Mouse (Mus musculus) heart, postnatal 10 days (tissue): ENCODE results near the gene Cnot6. TPM values are rescaled to one million over a fixed set of nuclear protein-coding genes. Genes with fewer than 3 reads are reported as not detected.

ENCODE experiments used
- DNase-seq, 2 experiments: peaks; one replicate each; pipeline ENCODE4 v3.0.0; 2021
- intact Hi-C: fragments of 180-260 bp; cut with DNase I; formaldehyde crosslinking; loops from one replicate; pipeline ENCODE4 v1.15.1; 2025
- total RNA-seq, 2 experiments: library from RNA; stranded (reverse); gene quantifications; 2 replicates each; pipeline ENCODE4 v1.2.3; 2021

Gene Cnot6
- 10 to 100 TPM; 49.2 to 56.2 TPM for total RNA-seq

DNA sequence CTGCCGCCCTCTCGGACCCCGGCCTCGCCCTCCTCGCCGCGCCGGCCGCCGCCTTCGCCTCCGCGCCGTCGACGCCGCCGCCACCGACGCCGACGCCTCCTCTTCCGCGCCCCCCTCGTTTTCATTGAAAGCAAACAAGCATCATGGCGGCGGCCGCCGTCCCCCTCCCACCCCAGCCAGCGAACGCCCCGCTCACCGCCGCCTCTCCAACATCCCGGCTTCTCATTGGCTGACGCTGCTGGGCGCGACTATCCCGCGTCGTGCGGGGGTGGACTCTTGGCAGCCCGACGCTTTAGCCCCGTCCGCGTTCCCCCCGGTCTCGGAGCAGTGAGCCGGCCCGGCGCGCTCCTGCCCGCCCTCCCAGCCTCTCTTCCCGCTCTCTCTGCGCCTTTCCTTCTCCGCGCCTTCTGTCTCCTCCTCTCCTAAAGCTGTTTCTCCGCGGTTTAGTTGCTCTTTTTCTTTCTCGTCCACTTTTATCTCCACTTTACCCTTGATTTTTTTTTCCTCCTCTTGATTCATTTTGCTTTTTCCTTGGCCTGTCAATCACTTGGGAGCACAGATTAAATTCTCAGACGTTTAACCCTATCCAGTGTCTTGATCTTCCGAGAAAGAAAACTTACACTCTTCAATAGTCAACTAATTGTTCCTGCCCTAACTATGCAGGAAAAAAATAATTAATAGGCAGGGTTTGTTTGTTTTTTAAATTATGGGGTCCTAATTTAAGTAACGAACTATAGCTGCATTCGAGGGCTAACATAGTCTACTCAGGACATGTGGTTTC is at the start of gene Cnot6:
Cnot6 (minus strand) TSS at position 169 of the 781 bp plus-strand sequence.
- peak; percentile 99 for DNase-seq
- intact Hi-C loops: loop anchor here (5.0 kb wide), 1 partner anchor 55 kb away; no protein-coding TSS in a partner anchor

DNA sequence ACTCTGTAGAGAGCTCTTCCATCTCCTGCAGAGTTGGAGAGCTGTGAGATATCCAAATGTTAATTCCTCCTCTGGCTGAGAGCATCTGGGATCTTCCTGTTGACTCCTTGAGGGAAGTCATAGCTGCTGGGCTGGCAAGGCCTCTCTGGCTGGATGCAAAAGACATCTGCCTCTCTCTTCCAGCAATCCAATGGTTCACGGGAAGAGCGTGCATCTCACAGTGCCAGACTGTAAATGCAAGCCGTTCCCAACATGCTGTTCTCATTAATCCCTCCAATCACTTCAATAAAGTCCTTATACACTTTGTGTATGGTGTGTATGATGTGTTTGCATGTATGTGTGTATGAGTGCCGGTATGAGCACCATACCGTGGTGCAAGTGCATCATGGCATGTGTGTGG is 48.6 kb upstream of the Cnot6 start:
- no peak for DNase-seq
- intact Hi-C loops: no loop called here

DNA sequence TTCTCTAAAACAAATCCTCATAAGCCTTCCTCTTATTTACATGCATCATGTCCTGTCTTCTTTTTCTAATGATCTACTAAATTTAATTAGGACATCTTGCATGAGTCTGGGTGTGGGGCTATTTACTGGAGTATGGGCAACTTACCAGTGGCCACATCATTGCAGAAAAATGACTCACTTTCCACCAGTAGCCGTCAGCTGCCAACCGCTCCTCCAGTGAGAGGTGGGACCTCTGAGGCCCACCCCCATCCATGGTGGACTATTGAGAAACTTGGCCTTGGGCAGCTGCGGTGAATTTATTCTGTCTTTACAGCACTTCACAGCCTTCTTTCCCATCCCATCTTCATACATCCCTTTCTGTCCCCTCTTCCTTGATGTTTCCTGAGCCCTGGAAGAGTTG is 45.6 kb upstream of the Cnot6 start:
- no peak for DNase-seq
- intact Hi-C loops: no loop called here

DNA sequence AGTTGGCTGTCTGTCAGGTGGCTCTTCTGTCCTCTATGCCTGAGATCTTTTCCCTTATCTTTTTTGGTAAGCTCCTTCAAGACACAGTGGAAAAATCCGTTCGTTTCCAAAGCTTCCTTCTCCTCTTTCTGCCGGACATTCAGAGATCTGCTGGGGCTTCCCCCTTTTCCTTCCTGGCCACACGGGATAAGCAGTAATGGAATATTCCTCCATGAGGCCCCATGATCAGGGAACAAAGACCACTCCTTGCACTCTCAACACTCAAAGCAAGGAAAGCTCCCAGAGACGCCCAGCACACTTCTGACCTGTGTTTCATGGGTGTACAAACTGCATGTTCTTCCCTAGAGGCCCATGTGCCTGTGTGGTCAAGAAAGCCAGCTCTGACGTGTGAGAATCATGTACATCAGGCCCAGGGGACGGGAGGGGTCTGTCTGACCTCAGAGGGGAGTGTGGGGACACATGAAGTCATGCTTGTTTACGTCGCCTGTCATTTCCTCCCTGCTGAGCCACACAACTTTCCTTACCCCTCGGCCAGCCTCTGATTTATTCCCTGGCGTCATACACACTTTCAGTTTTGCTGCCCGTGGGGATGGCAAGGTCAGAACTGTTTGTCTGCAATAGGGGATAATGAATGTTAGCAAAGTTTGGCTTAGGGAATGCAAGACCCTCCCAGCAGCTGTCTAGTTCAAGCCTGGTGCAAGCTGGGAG is 42.6 kb upstream of the Cnot6 start:
- intact Hi-C loops: no loop called here
- peak; percentile 63 to 67 for DNase-seq

DNA sequence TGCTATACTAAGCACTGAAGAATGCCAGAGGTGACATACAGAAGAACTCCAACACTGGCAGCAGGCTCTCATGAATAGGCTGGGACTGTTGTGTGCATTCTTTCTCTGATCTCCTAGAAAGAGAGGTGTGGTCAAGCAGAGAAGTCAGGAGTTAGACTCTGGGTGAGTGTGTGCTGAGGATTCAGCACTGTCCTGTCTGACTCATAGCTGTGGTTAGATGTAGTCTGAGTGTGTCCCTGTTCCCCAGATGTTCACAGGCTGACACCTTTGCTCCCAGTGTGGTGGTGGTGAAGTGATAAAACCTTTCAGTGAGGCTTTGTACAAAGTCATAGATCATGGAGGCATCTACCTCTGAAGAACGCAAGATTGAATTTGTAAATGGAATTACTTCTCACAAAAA is 34.2 kb upstream of the Cnot6 start:
- intact Hi-C loops: no loop called here
- DNase-seq: no peak

DNA sequence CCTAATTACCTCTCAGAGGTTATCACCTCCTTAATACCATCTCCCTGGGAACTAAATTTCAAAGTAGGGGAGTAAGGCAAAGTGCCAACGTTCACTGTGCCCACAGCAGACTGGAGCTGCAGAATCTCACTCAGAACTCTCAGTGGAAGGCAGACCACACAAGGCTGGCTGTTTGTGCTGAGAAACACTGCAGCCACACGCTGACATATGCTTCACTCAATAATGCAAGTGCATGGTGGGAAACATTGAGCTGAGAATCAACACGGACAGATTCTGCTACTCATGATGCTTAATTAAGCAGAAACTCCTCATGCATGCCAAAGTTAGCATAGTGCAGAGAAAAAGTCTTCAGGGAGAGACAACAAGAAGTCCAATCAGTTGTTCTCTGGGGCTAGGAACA is 33.3 kb upstream of the Cnot6 start:
- intact Hi-C loops: no loop called here
- DNase-seq: no peak

DNA sequence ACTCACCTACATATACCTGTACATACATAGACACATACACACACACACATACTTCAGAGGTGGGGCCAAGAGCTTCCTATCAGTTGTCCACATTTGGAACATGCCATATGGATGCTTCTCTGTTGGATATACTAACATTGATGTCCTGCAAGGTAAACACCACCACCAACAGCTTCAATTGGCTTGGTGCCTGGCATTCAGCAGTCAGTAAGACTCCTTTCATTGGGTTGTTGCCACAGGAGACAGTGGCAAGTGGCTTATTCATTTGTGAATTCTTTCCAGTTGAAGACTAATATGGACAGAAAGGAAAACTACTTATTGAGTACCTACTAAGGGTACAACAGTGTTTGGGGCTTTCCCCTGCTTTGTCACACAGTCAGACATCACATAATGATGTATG is 32.5 kb upstream of the Cnot6 start:
- intact Hi-C loops: no loop called here
- DNase-seq: no peak

DNA sequence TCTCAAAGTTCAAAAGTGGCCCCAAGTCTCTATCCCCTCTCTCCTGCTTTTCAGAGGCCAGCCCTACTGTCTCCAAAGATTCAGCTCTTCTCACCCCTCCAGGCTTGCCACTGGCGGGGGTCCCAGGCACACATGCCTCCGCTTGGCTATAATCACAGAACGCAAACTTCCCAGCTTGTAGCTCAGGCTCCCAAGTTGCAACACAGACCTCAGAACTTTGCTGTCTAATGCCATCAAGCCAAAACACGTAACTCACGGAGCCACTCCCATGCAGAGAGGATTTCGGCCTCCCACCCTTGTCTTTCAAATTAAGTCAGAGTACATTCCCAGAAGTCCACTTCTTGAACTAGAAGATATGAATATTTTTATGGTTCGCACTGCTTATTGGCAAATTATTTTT is 31.1 kb upstream of the Cnot6 start:
- intact Hi-C loops: no loop called here
- DNase-seq: no peak

DNA sequence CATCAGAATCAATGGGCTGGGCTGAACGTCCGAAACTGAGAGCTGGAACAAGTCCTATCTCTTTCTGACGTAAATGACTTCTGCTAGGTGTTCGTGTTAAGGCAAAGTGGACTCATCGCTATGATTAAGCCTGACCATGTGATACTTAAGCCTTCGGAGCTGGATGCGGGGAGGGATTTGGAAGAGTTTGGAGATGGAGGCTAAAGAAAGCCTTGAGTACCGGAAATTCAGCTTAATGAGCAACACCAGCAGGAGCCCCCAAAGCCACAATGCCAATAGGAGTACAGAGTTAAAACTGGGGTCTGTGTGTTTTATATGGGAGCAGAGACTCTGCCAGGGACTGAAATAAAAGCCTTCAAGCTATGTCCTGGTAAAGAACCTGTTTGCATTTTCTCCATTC is 29.7 kb upstream of the Cnot6 start:
- intact Hi-C loops: no loop called here
- no peak for DNase-seq

DNA sequence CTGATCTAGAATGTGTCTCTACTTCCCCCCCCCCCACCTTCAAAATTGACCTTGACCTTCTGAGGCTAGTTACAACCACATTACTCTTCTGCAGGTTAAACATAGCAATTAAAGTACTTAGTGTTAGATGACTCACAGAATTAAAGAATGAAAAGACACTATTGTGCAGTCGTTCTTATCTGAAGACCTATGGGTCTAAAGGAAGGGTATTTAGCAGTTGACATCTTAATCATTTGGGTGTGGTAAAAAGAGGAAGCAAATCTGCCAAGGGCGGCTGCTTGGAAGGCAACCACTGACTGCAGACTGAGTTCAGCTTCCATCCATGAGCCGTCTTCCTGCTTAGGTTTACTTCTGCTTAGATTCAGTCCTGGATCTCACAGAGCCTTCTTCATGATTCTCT is 27.3 kb upstream of the Cnot6 start:
- DNase-seq: no peak
- intact Hi-C loops: no loop called here

DNA sequence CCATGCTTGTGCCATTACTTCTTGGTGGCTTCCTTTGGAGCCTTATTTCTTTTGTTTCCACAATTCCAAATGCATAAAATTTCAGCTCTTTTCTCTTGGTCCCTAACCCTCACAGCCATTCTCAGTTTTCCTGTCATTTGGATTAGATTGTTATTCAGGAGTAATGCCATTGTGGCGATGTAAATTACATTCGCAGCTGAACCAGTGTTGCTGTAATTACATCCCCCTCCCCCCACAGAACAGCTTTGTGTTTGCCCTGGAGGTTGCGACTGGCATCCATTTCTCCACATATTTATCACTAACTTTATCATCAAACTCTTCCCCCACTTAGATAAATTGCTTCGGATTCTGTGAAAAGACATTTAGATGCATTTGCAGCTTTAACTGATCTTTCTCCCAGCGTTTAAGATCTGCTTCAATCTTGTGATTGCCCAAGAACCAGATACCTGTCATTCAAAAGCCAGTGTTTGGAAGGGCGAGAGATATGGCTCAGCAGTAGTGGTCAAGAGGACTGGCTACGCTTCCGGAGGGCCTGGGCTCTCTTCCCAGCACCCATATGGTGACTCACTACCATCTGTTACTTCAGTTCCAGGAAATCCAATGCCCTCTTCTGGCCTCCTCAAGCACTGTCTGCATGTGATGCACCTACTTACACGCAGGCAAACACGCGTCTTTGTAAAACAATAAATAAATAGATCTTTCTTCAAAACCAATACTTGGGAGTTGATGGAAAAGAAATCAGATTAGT is 26.3 kb upstream of the Cnot6 start:
- no peak for DNase-seq

DNA sequence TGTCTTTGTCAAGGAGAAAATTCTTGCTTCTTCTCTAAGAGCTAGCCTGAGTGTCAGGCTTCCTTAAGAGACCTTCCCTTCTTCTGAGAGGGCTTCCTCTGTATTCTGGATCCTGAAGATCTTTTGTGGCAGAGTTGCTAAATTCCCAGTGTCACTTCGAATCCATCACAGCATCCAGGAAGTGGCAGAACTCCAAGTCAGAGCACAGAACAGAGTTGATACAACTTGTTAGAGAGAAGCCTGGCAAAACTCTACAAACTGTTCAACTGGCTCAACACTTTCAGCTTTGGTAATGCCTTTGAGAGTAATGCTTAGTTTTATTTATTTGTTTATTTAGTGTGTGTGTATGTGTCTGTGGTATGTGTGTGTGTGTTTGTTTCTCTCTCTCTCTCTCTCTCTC is 25.1 kb upstream of the Cnot6 start:
- intact Hi-C loops: no loop called here
- peak in 1 of 2 experiments; percentile 32 for DNase-seq

More for the DNA sequence above, 26.3 kb upstream of the Cnot6 start:
- intact Hi-C loops: no loop called here

DNA sequence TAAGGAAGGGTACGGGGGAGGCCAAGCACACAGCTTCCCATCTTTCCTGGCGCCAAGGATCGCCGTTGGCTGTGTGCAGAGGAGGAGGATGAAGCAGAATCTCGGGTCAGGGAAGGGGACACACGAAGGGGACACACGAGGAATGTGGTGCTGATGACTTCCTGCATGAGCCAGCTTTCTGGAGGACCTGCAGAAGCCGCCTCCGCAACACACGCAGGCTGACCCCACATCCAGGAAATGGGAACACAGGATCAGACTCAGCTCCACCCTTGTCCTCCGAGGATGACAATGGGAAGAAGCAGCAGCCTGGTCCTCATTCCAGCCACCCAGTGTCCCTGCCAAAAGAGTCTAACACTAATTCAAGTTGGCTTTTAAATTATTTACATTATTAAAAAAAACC is 22.2 kb upstream of the Cnot6 start:
- intact Hi-C loops: no loop called here

DNA sequence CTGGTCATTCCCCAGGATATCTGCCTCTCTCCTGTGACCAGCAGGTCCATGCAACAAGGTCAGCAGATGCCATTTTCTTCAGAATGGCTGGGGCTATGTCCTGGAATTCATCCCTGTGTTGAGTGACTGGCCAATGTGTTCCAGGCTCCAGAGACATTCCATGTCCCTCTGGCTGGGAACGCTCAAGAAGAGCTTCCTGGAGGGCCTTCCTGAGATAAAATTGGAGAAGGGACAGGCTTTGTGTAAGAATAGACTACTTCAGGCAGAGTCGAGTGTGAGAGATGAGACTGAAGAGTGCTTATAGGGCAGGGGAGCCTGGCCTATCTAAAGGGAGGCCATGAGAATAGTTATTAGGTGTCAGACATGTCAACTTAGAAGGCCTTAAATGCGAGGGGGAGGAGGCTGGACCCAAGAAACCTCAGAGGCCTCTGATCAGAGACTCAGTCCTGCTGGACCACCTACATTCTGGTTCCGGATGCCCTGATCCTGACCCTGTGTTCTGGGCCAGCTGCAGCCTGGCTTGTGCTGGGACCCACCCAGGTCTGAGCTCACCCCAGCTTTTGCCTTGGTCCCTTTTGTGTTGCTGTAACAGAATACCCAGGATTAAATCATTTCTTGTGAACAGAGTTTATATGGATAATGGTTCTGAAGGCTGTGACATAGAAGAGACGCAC is 17.9 kb upstream of the Cnot6 start:
- DNase-seq: peak; percentile 46 to 64
- intact Hi-C loops: no loop called here

More for the DNA sequence above, 22.2 kb upstream of the Cnot6 start:
- DNase-seq: peak in 1 of 2 experiments; percentile 21

DNA sequence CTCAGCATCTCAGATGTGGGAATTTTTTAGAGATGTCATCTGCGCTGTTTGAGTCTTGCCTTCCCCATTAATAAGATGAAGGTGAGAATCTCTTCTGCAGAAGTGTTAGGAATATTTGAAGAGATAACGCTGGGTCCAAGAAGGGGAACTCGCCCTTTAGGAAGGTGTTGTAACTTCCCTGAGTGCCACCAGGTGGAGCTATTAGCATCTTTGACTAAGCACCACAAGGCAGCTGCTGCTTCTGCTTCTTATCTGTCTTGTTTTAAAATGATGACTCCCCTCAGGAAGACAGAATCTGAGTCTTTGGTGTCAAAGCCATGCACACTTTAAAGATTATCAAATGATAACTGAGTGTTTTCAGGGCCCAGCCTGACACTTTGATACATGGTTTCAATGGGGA is 15.4 kb upstream of the Cnot6 start:
- intact Hi-C loops: loop anchor here (1.0 to 5.0 kb wide), 4 partner anchors 49 to 141 kb away; no protein-coding TSS in a partner anchor
- peak; percentile 70 to 75 for DNase-seq

DNA sequence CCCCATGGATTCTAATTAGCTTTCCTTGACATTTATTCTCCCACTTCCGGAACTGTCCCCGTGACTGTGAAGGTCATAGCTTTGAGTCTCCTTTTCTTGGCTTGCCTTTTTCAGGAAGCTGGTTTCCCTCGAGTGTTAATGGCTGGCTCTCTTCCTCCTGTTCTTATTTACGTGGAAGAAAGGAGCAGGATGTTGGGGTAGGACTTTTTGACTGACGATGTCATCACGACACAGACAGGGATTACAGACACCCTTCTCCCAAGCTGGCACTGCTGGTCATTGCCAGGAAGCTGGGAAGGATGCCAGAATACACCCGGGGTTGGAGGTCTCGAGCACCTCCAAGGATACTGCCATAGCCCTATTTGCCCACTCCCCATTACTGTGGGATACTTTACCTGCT is 14.3 kb upstream of the Cnot6 start:
- no peak for DNase-seq
- intact Hi-C loops: loop anchor here (5.0 kb wide), 2 partner anchors 51 to 101 kb away; no protein-coding TSS in a partner anchor

DNA sequence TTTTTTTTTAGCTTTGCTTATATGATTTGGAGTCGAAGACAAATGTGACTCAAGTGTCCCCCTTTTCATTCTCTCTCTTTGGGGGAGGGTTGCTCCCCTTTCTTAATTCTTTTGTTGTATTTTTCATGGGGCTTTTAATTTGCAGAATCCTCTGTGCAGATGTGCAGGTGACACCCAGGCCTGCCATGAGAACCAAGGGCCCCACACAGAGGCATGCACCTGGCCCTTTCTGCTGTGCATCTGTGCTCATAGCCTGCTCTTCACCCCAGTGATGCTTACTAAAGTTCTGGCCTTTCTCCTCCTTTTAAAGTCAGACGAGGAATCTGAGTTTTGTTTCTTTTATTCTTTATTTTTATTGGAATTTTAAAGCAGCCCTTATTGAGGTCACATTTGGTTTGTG is 12.2 kb upstream of the Cnot6 start:
- intact Hi-C loops: loop anchor here (5.0 kb wide), 2 partner anchors 53 to 103 kb away; no protein-coding TSS in a partner anchor
- no peak for DNase-seq

DNA sequence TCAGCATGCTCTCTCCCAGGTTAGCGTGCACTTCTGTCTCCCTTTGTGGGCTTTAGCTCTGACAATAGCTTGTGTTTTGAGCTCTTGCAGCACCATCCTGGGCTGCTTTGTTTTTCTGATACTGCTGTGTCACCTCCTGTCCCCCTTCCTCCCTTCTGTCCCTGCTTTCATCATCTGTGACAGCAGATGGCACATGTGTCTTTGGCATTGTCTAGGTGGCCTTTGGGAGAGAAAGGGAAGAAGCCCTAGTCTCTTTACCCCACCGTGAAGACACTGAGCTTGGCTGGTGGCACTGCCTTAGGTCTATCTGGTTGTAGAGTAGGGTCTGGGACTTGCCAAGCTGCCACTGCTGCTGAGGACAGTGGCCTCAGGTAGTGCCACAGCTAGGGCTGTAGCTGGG is 10.8 kb upstream of the Cnot6 start:
- DNase-seq: no peak
- intact Hi-C loops: no loop called here

DNA sequence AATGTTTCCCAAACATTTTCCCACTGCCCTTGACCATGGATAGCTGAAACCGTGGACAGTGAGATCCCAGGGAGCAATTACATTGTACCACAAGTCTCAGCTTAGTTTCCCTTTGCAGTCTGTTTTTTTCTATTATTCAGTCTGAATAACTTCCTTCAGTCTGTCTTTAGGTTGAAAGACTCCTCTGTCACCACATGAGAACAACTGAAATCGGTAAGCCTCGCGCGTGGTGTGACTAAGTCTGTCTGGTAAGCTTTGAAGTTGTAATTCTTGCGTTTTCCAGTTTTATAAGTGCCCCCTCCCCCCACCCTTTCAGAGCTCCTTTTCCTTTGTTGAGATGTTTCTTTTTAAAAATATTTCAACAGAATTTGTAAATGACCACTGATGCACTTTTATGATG is 10.2 kb upstream of the Cnot6 start:
- no peak for DNase-seq
- intact Hi-C loops: no loop called here

DNA sequence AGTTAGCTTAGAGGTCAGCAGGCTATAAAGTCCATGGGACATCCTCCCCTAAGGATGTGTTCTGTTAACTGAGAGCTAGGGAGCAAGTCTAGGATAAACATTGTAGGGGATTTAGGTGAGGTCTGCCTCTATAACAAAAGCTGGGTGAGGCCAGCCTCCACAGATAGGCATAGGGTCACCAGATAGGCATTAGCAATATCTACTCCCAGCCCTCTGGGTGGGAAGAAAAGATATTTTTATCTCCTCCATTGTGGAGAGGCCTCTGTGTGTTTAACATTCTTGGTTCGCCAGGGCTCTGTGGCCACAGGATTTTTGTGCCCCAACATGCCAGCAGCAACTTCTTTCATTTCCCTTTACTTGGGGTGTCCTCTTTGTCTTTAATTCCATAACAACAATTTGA is 8.8 kb upstream of the Cnot6 start:
- DNase-seq: no peak
- intact Hi-C loops: no loop called here
